Mouse (Mus musculus) ES-E14 (cell line): ENCODE measurements at regions not wholly inside any gene's neighbourhood (a gene's known extent, or its start where the extent isn't known, plus 50 kb on each side); places are given as distances from the start of the nearest gene placed in this dataset.

Experiments used
- CHD2 ChIP-seq: IDR thresholded peaks from 2 replicates; pipeline ENCODE4 v1.6.1; 2014; ENCODE audit warnings: mild to moderate bottlenecking, low read depth, low read length, inconsistent platforms
- HCFC1 ChIP-seq: IDR thresholded peaks from 2 replicates; pipeline ENCODE4 v1.6.1; 2012; ENCODE audit warnings: low read length, inconsistent platforms, borderline replicate concordance; ENCODE audit not compliant: insufficient read depth
- MAFK ChIP-seq: IDR thresholded peaks from 2 replicates; pipeline ENCODE4 v1.6.1; 2014; ENCODE audit warnings: mild to moderate bottlenecking, low read depth, low read length, inconsistent platforms; ENCODE audit not compliant: insufficient read depth
- ZC3H11A ChIP-seq: IDR thresholded peaks from 2 replicates; pipeline ENCODE4 v1.6.1; 2012; ENCODE audit warnings: low read depth, mild to moderate bottlenecking, inconsistent platforms, low read length, borderline replicate concordance

DNA sequence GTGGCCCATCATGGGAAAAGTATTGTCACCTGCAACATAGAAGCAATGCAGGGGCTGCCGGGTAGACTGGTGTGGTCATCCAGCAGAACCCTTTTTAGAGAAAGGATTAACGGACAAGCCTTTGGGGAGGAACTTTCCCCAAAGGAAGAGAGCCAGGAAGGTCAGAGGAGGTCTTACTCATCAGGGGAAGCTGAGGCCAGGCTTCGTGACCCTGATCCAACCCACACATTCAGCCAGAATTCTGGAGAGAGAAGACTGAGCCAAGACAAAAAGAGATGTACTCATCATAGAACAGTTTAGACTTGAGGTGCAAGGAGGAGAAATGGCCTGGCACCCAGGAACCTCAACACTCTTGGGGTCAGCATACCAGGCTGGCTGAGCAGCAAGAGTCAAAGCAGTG is 67.9 kb upstream of the Sh3bp4 start:
- TF ChIP-seq CHD2 (no peak), HCFC1 (no peak), ZC3H11A (no peak), MAFK (no peak)
